Mouse (Mus musculus) forebrain, embryonic 14.5 days (tissue): ENCODE measurements around the gene Aes. TPM values are rescaled to one million over a fixed set of nuclear protein-coding genes. Genes with fewer than 3 reads are reported as not detected.

Experiments used
- ATAC-seq: fragments of 200-750 bp; cut with Nextera tagmentation; 2 replicates; pipeline ENCODE4 v1.8.0; 2017; ENCODE audit warnings: mild to moderate bottlenecking, moderate library complexity
- DNase-seq: peaks from one replicate; pipeline ENCODE4 v3.0.0-alpha.2; 2015; ENCODE audit warnings: low spot score
- H3K27ac ChIP-seq: fragments of 300-500 bp; sonication (generic); 2 replicates; pipeline ENCODE4 v1.5.1; 2014; ENCODE audit warnings: low read depth, mild to moderate bottlenecking, control low read depth, low read length, moderate library complexity
- H3K27me3 ChIP-seq: fragments of 300-500 bp; sonication (generic); replicated peaks from 2 replicates; pipeline ENCODE4 v1.6.1; 2014; ENCODE audit warnings: low read length, control low read depth, mixed read lengths; ENCODE audit not compliant: control insufficient read depth, insufficient read depth
- H3K36me3 ChIP-seq: fragments of 300-500 bp; sonication (generic); 2 replicates; pipeline ENCODE4 v1.6.1; 2014; ENCODE audit warnings: low read length, control low read depth; ENCODE audit not compliant: control insufficient read depth, insufficient read depth
- H3K4me1 ChIP-seq: fragments of 300-500 bp; sonication (generic); 2 replicates; pipeline ENCODE4 v1.6.1; 2014; ENCODE audit warnings: antibody characterized with exemption, low read length, control low read depth; ENCODE audit not compliant: control insufficient read depth, insufficient read depth
- H3K4me2 ChIP-seq: fragments of 300-500 bp; sonication (generic); 2 replicates; pipeline ENCODE4 v1.6.1; 2014; ENCODE audit warnings: mild to moderate bottlenecking, control low read depth, low read length
- H3K4me3 ChIP-seq: fragments of 300-500 bp; sonication (generic); 2 replicates; pipeline ENCODE4 v1.5.1; 2014; ENCODE audit warnings: low read depth, low read length, control low read depth
- H3K9ac ChIP-seq: fragments of 300-500 bp; sonication (generic); 2 replicates; pipeline ENCODE4 v1.6.1; 2014; ENCODE audit warnings: mild to moderate bottlenecking, low read length, control low read depth, moderate library complexity
- H3K9me3 ChIP-seq: fragments of 300-500 bp; sonication (generic); replicated peaks from 2 replicates; pipeline ENCODE4 v1.6.1; 2016; ENCODE audit warnings: low read length, control low read depth, mixed read lengths; ENCODE audit not compliant: control insufficient read depth
- WGBS: fragments of 180-500 bp; shearing (Covaris S2); extraction: QIAGEN DNeasy Blood & Tissue Kit; methylation state at CpG from one replicate; pipeline ENCODE4 v1.1.7; 2014; 5-methylcytosine and 5-hydroxymethylcytosine counted together
- polyA plus RNA-seq: library from polyadenylated mRNA; unstranded; fragments of >200 nt; fragmentation: Nextera tagmentation; extraction: Ambion mirVana; gene quantifications from 2 replicates; pipeline ENCODE4 v1.2.1, GENCODE M21; 2014

Gene Aes
- polyA plus RNA-seq, 1 experiment from 2014 or later = 415 TPM

GRCm38 (mm10) chr10:81551597-81552102 is 7.6 kb upstream of the Aes start:
- Histone ChIP-seq H3K9ac (no peak overlapping the region), H3K27ac (no peak overlapping the region), H3K4me1 (0 out of 2 replicates have a peak, but pooled peaks cover 2% of the 10 kb centered on the region), H3K4me3 (no peak overlapping the region), H3K36me3 (no peaks in the 10 kb centered on the region), H3K27me3 (no peaks in the 10 kb centered on the region), H3K9me3 (no peaks in the 10 kb centered on the region), H3K4me2 (no peak overlapping the region)
- DNase-seq (peak; percentile 87), ATAC-seq (peak; percentile 80)
- 7% methylated on average over 12 of the region's 12 CpGs for WGBS

DNA sequence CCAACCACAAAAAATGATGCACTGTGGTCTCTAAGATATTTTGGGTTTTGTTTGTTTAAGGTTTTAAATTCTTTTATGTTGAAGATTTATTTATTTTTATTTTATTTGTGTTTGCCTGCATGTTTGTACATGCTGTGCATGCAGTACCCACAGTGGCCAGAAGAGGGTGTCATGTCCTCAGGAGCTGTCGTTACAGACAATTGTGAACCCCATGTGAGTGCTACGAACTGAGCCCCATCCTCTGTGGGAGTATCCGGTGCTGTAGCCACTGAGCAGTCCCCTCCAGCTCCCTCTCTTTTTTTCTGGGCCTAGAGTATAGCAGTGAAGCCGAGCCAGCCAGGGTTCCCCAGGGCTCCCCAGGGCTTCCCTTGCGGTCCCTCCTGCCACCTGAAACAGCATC is 6.1 kb upstream of the Aes start:
- Histone ChIP-seq H3K4me1 (0 out of 2 replicates have a peak, but pooled peaks cover 2% of the 10 kb centered on the region), H3K27ac (no peak overlapping the region), H3K9me3 (no peaks in the 10 kb centered on the region), H3K27me3 (no peaks in the 10 kb centered on the region), H3K4me3 (no peak overlapping the region), H3K4me2 (no peak overlapping the region), H3K36me3 (no peaks in the 10 kb centered on the region), H3K9ac (no peak overlapping the region)
- no peak for ATAC-seq
- 82% methylated on average over 5 of the region's 5 CpGs for WGBS
- DNase-seq = no peak

DNA sequence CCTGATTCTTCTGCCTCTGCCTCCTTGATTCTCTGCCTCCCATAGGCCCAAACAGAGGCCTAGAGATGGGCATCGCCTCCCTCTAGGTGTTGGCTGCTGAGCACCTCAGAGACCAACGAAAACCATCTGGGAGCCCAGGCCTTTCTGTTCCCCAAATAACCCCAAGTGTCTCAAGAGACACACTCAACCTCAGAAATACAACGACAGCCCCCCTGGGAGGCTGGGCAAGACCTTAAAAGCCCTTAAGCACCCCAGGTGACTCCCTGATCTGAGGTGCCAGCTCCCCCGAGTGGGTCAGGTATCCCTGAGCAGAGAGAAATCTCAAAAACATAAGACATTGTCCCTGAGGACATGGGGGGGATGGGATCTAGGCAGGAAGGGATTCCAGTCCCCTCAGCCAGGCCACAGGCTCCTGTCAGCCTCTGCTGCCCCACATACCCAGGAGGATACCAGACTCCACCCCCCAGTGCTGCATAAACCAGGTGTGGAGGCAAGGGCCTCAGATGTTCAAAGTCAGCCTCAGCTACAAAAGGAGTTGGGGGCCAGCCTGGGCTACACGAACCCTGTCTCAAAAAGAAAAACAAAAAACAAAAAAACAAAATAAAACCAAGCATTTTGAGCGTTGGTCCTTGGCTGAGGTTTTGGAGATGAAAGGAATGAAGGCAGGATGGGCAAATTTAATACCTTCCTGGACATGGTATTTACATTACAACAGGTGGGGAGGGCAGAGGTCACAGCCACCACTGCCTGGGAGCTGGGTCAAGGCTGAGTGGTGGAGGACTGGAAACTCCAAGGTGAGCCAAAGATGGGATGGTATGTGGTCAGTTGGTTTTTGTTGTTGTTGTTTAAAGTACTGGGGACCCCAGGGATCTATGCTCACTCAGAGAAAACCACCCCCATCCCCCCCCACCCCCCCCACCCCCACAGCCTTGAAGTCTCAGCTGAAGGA is 5.2 kb upstream of the Aes start:
- Histone ChIP-seq H3K9ac (no peak overlapping the region), H3K27me3 (no peaks in the 10 kb centered on the region), H3K36me3 (no peaks in the 10 kb centered on the region), H3K9me3 (no peaks in the 10 kb centered on the region), H3K27ac (no peak overlapping the region), H3K4me2 (no peak overlapping the region), H3K4me1 (peaks cover 6% of the 10 kb centered on the region; the same call in 1 of the 2 replicates), H3K4me3 (no peak overlapping the region)
- no peak for ATAC-seq
- 78% methylated on average over 6 of the region's 6 CpGs for WGBS
- DNase-seq = no peak

DNA sequence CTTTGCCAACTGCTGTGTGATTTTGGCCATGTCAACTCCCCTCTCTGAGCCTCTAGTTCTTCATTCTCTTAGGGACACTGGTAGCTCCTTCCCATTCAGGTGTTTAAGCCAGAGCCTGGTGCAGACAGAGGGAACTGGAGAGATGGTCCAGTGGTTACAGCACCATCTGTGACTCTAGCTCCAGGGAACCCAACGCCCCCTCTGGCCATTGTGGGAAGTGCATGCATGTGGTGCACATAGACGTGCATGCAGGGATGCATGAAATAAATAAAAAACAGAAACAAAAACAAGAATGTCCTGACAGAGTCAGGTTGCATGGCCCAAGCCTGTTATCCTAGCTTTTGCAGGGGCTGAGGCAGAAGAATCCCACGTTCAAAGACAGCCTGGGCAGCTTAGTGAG is 3.0 kb upstream of the Aes start:
- ATAC-seq = no peak
- H3K4me3 ChIP-seq = no peak overlapping the region
- 0 out of 2 replicates have a peak, but pooled peaks cover under 1% of the 10 kb centered on the region for H3K36me3 ChIP-seq
- H3K4me1 ChIP-seq = peaks cover 13% of the 10 kb centered on the region; the same call in 1 of the 2 replicates
- H3K9me3 ChIP-seq = no peaks in the 10 kb centered on the region
- H3K9ac ChIP-seq = no peak overlapping the region
- H3K27ac ChIP-seq = no peak overlapping the region
- no peak overlapping the region for H3K4me2 ChIP-seq
- no peak for DNase-seq
- no peaks in the 10 kb centered on the region for H3K27me3 ChIP-seq
- 78% methylated on average over 3 of the region's 3 CpGs for WGBS

DNA sequence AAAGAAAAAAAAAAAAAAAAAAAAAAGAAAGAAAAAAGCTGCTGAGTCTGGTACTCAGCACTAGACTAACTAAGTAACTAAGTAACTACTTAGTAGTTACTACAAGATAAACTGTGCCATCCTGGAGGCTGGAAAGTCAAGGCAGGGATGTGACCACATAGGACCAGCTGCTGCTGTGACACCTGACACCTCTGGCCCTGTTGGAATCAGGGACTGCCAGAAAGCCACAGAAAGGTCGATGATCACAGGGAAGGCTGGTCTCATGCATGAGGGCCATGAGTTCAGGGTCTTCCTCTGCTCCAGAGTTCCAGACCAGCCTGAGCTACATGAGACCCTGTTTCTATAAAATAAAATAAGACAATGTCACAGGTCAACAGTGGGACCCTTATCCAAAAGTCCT is 1.8 kb upstream of the Aes start:
- H3K9ac ChIP-seq = no peak overlapping the region
- ATAC-seq (no peak), DNase-seq (no peak)
- 0 out of 2 replicates have a peak, but pooled peaks cover 5% of the 10 kb centered on the region for H3K36me3 ChIP-seq
- H3K27ac ChIP-seq = no peak overlapping the region
- 44% methylated on average over 1 of the region's 1 CpGs for WGBS
- no peak overlapping the region for H3K4me2 ChIP-seq
- H3K4me3 ChIP-seq = no peak overlapping the region
- no peaks in the 10 kb centered on the region for H3K9me3 ChIP-seq
- peaks cover 15% of the 10 kb centered on the region; the same call in 1 of the 2 replicates for H3K4me1 ChIP-seq
- H3K27me3 ChIP-seq = no peaks in the 10 kb centered on the region

- Histone ChIP-seq H3K9me3 (no peaks in the 10 kb centered on the region), H3K36me3 (peaks cover 20% of the 10 kb centered on the region), H3K4me3 (peak overlapping the region; percentile 89), H3K4me2 (peak overlapping the region; percentile 89), H3K9ac (peak overlapping the region; percentile 99), H3K4me1 (peaks cover 19% of the 10 kb centered on the region; the same call in 1 of the 2 replicates), H3K27ac (peak overlapping the region; percentile 94), H3K27me3 (no peaks in the 10 kb centered on the region)
- no peak for DNase-seq
- peak; percentile 48 for ATAC-seq
- whole genome bisulfite sequencing = 1% methylated on average over 30 of the region's 36 CpGs
Measured at GRCm38 (mm10) chr10:81559627-81560539, 595 bp downstream of the Aes start.

DNA sequence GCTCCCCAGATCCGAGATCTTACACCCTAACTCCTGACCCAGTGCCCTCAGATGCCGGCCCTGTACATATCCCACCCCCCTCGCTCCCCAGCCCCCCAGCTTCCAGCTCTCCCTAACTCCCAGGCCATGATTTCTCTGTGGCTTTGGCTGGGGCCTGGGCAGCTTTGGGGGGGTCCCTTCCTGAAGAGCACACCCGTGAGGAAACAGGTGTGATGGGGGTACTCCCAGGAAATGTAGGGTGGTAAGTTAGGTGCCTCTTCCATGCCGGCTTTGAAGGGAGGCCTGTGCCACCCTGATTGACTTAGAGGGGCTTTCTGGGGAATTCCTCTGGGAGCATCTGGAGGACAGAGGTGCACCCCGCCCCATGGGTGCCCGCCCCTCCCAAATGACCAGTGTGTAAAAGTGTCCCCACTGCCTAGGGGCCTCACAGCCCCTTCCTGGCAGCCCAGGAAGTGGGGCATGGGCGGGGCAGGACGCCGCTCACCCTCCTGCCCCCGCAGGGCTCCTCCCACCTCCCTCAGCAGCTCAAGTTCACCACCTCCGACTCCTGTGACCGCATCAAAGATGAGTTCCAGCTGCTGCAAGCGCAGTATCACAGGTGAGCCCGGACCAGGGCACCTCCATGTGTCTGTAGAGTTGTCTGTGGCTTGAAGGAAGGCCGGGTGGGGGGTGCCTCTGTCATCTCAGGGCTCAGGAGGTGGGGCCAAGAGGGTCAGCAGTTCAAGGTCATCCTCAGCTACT is 1.6 kb downstream of the Aes start:
- Histone ChIP-seq H3K4me1 (peaks cover 19% of the 10 kb centered on the region; the same call in 1 of the 2 replicates), H3K4me3 (peak overlapping the region; percentile 89), H3K27ac (peak overlapping the region; percentile 94; the same call in 1 of the 2 replicates), H3K36me3 (peaks cover 30% of the 10 kb centered on the region), H3K9ac (peak overlapping the region; percentile 99), H3K9me3 (no peaks in the 10 kb centered on the region), H3K4me2 (peak overlapping the region; percentile 89), H3K27me3 (0 out of 2 replicates have a peak, but pooled peaks cover 5% of the 10 kb centered on the region)
- ATAC-seq = no peak; the same call in 1 of the 2 replicates
- WGBS = 30% methylated on average over 16 of the region's 16 CpGs
- no peak for DNase-seq

GRCm38 (mm10) chr10:81562411-81562810 is 3.1 kb downstream of the Aes start:
- ATAC-seq (no peak), DNase-seq (no peak)
- Histone ChIP-seq H3K27ac (no peak overlapping the region), H3K4me1 (peaks cover 19% of the 10 kb centered on the region; the same call in 1 of the 2 replicates), H3K36me3 (peaks cover 41% of the 10 kb centered on the region), H3K9ac (0 out of 2 replicates have a peak overlapping the region, but pooled peaks have one; percentile 25), H3K27me3 (peaks cover 8% of the 10 kb centered on the region; the same call in 1 of the 2 replicates), H3K4me3 (no peak overlapping the region), H3K9me3 (no peaks in the 10 kb centered on the region), H3K4me2 (no peak overlapping the region)
- WGBS = 72% methylated on average over 6 of the region's 6 CpGs
